Mouse (Mus musculus) left cerebral cortex, postnatal 10 days (tissue): ENCODE measurements around the gene 0610010K14Rik. TPM values are rescaled to one million over a fixed set of nuclear protein-coding genes. Genes with fewer than 3 reads are reported as not detected.

Experiments
- DNase-seq, 2 experiments: peaks; one replicate each; pipeline ENCODE4 v3.0.0; 2021 to 2022; ENCODE audit warnings: low spot score in 2 of 2, mixed read lengths in 1 of 2; ENCODE audit errors: extremely low spot score in 1 of 2
- intact Hi-C: fragments of 180-260 bp; cut with DNase I; formaldehyde crosslinking; loops from one replicate; pipeline ENCODE4 v1.15.1; 2025
- microRNA-seq: library from miRNA; unstranded; fragments of <30 nt; microRNA quantifications from one replicate; pipeline ENCODE4 v1.2.0, GENCODE M21; 2022
- total RNA-seq, 2 experiments: library from RNA; stranded (reverse); gene quantifications; 2 replicates each; pipeline ENCODE4 v1.2.3; 2021

The 0610010K14Rik gene
- total RNA-seq, 2 experiments from 2014 or later = 53.7 to 54.1 TPM

DNA sequence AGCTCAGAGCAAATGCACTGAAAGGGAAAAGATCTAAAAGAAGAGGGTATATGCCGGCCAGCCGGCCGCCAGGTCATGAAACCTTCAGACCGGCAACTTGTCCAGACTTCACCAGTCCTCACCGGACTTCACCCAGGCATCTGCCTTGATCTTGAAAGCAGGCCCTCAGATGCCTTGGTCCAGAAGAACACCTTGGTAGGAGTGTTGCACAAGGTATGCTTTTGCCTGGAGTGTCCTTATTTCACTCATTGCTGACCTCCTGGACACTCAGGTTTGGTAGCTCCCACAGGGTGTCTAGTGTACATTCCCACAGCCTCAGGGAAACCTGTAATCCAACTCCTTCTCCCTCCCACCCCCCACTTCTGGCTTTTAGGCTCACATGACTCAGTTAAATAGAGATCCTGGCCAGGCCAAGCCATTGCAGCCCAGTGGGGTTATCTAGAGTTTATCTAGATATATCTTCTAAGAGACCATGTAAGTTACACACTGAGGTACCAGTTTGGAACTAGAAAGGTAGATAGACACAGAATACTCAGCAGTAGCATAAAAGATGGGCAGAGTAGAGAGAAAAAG, 37.6 kb downstream of the 0610010K14Rik start:
- no peak for DNase-seq
- intact Hi-C loops = no loop called here

DNA sequence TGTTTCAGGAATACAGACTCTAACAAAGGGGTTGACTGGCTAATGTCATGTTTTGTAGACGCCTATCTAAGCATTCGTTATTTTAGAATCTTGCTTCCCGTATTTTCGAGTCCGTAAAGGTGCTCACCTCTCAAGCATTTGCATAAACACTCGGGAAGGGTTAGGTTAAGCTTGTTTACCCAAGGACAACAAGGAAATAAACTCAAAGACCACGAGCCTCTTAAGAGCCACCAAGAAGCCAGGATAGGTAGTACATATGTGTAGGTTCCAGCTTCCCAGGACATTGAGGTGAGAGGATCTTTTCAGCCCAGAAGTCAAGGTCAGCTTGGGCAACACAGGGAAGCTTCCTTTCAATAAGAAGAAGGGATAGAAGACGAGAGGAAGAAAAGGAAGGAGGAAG, 38.6 kb downstream of the 0610010K14Rik start:
- intact Hi-C loops = no loop called here
- DNase-seq = no peak

DNA sequence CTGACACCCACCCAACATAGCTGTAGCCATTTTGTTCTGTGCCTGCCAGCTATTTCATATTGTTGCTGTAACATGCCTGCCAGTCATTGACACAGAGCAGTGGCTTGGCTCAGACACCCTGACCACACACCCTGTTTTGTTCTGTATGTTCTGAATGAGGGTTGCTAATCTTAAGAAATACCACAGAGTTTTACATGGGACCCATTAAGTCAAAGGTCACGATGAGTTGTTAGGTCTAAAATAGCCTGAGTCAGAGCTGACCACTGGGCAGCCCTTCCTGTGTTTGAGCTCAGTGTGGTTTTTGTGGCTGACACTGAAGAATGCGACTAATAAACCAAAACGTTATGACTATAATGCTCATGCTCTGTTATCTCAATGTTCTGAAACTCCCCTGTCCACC, 39.4 kb downstream of the 0610010K14Rik start:
- DNase-seq = no peak
- intact Hi-C loops = no loop called here

DNA sequence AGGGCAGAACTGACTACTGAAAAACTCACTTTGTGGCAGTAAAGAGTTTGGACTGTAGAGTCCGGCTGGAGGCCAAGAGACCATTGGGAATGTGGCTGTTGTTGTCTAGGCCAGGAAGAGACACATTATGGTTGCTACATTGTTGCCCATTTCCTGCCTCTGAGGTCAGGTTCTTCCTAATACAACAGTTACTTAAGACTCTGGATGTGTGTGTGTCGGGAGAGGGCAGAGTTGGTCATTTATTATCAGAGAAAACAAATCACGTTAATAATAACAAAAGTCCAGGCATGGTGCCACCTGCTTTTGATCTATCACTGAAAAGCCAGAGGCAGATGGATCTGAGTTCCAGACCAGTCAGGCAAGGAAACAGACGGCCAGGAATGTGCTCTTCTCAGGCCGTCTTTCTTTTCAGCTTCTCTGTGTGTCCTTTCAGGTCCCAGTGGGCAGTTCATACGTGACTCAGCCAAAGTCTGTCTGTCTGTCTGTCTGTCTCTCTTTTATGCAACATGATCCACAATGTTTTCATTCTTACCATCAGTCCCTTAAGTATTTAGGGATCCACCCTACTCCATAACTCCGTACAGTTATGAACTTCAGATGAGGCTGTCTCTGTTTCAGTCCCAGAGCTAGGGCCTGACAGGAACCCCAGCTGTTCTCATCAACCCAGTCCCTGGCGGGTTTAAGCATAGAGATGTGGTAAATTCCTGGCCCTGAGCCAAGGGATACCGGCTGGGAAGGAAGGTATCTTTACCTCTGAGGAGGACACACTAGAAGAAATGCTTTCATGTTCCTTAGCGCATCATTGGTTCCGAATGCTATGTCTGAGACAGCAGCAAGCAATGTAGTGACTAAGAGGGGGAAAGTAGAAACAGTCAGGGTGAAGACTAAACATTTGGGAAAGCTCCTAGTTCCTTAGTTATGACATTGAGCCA, 44.1 kb downstream of the 0610010K14Rik start:
- intact Hi-C loops = no loop called here
- no peak for DNase-seq

DNA sequence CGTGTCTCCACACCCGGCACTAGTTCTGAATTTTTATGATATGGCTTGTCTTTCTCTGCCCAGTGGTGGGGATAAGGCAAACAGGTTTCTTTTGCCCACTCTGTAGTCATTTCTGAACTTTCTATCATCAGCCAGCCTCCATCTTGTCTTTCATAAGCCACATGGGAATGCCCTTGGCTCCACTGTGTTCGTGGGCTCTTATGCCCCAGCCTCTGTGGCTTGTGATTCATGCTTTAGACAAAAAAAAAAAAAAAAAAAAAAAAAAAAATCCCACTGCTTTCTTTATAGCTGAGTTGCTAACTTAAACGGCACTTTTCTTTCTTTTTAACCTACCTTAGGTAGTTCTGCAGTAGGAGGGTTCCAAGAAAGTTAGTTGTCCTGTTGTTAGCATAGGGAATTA, 45.6 kb downstream of the 0610010K14Rik start:
- DNase-seq = no peak
- intact Hi-C loops = no loop called here

DNA sequence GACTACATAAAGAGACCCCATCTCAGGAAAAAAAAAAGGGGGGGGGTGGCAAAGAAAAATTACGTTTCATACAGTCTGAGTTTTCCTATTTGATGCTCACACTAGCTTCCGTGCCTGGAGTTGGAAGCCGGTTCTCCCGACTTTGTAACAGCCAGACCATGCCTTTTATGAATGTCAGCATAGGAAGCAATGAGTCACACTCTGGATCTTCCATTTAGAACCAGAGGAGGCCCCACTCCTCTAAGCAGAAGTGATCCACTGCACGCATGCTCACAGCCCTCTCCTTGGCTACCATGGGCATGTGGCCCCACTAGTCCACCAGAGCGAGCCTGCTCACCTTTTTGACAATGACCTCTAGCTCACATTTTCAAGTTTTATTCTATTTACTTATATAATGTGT, 46.5 kb downstream of the 0610010K14Rik start:
- DNase-seq = no peak
- intact Hi-C loops = no loop called here

DNA sequence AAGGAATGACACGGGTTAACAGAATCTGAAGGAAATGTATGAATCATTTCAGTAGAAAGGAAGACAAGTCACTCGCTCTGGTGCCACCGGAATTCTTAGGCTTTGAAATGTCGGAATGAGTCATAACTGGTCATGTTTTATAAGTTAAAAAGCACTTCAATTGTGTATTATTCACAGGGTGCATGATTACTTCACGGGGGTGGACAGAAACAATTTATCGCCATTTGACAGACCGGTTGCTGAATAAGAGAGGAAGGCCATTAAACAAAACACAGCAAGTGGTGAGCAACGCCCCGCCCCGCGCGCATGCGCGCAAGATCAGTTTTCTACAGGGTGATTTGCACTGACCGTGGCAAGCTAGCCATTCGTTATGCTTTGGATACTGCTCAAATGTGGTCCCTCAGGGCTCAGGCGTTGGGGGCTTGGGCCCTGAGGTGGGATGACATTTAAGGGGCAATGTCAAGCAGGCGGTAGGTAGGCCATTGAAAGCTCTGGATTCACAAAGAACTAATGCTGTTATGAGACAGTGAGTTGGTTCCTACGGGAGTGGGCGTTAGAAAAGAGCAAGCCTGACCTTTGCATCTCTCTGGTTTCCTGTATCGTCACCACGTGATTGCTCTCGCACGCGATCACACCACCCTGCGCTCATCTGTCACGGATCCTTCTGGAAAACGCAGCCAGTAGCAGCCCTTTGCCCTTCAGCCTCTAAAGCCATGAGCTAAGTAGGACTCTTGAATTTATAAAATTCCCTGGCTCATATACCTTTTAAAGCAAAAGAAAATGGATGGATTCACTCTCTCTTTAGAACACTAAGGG, 48.2 kb downstream of the 0610010K14Rik start:
- intact Hi-C loops = no loop called here
- DNase-seq = no peak

Small RNA genes within 50 kb of the gene (microRNA-seq; reads per million reads assigned to microRNA genes)
- gene Mir195a (5,168 reads per million, percentile 92 among the genes with 10 or more reads in this experiment), gene Mir497 (not detected), gene Mir497b (not detected)

Other genes starting within 250 kb of the 0610010K14Rik start
- 100 to 1,000 TPM; 252 to 266 TPM for gene Gabarap, start 246.8 kb downstream of the 0610010K14Rik start, total RNA-seq
- gene Phf23, start 242.1 kb downstream of the 0610010K14Rik start, total RNA-seq = 10 to 100 TPM; 35.2 to 38.6 TPM
- gene Dvl2, start 237.3 kb downstream of the 0610010K14Rik start, total RNA-seq = 10 to 100 TPM; 27.5 to 30.3 TPM
- 10 to 100 TPM; 44.8 to 48.0 TPM for gene Acadvl, start 222.5 kb downstream of the 0610010K14Rik start, total RNA-seq
- gene Dlg4, start 221.0 kb downstream of the 0610010K14Rik start, total RNA-seq = 100 to 1,000 TPM; 871 to 875 TPM
- gene Asgr1, start 183.8 kb downstream of the 0610010K14Rik start, total RNA-seq = 1 to 10 TPM; 1.4 to 1.5 TPM
- not detected for gene Asgr2, start 145.3 kb downstream of the 0610010K14Rik start, total RNA-seq
- under 1 TPM; 0.30 to 0.36 TPM for gene Mgl2, start 107.6 kb downstream of the 0610010K14Rik start, total RNA-seq
- gene Clec10a, start 81.7 kb downstream of the 0610010K14Rik start, total RNA-seq = 1 to 10 TPM; 1.2 to 3.4 TPM
- 10 to 100 TPM; 33.9 to 37.1 TPM for gene Slc16a11, start 25.2 kb downstream of the 0610010K14Rik start, total RNA-seq
- 10 to 100 TPM in 1 of 2 experiments, 1 to 10 TPM in 1; 8.9 to 10.6 TPM for gene Slc16a13, start 16.9 kb downstream of the 0610010K14Rik start, total RNA-seq
- 1 to 10 TPM; 7.1 to 8.6 TPM for gene Bcl6b, start 8.1 kb downstream of the 0610010K14Rik start, total RNA-seq
- gene Gm21988, start 1.9 kb upstream of the 0610010K14Rik start, total RNA-seq = 1 to 10 TPM; 6.0 to 8.7 TPM
- gene Rnasek, start 1.9 kb upstream of the 0610010K14Rik start, total RNA-seq = 100 to 1,000 TPM; 279 to 285 TPM
- gene Alox12, start 17.4 kb upstream of the 0610010K14Rik start, total RNA-seq = under 1 TPM; 0.32 to 0.41 TPM
- under 1 TPM; 0.20 to 0.45 TPM for gene Alox12e, start 84.7 kb upstream of the 0610010K14Rik start, total RNA-seq
- gene Alox15, start 114.1 kb upstream of the 0610010K14Rik start, total RNA-seq = not detected
- 10 to 100 TPM; 48.1 to 48.6 TPM for gene Pelp1, start 172.1 kb upstream of the 0610010K14Rik start, total RNA-seq
- 10 to 100 TPM; 75.3 to 76.9 TPM for gene Arrb2, start 194.7 kb upstream of the 0610010K14Rik start, total RNA-seq
- gene Med11, start 214.0 kb upstream of the 0610010K14Rik start, total RNA-seq = 10 to 100 TPM; 20.7 to 23.1 TPM
- gene Zmynd15, start 221.5 kb upstream of the 0610010K14Rik start, total RNA-seq = 1 to 10 TPM; 1.0 to 1.1 TPM
- gene Cxcl16, start 222.1 kb upstream of the 0610010K14Rik start, total RNA-seq = under 1 TPM; 0.69 to 0.71 TPM